Mouse (Mus musculus) heart, adult 2 months (tissue): ENCODE measurements around the gene Iqcb1. TPM values are rescaled to one million over a fixed set of nuclear protein-coding genes. Genes with fewer than 3 reads are reported as not detected.
A peak's percentile ranks its signal among the peaks of the same experiment; 100 is the strongest.

Source experiments
- DNase-seq, 2 experiments: peaks; one replicate each; pipeline ENCODE4 v3.0.0; 2021
- H3K27ac ChIP-seq: fragments of 200-600 bp; 2 replicates; pipeline ENCODE4 v1.8.1; 2022
- H3K27me3 ChIP-seq: fragments of 200-500 bp; 2 replicates; pipeline ENCODE4 v1.6.1; 2012; ENCODE audit warnings: mild to moderate bottlenecking, low read length, inconsistent platforms, mixed read lengths; ENCODE audit not compliant: control insufficient read depth, insufficient read depth
- H3K36me3 ChIP-seq: fragments of 200-500 bp; 2 replicates; pipeline ENCODE4 v1.6.1; 2012; ENCODE audit warnings: low read length, inconsistent platforms; ENCODE audit not compliant: control insufficient read depth, insufficient read depth
- H3K4me1 ChIP-seq: fragments of 200-500 bp; 2 replicates; pipeline ENCODE4 v1.6.1; 2011; ENCODE audit warnings: low read length; ENCODE audit not compliant: control insufficient read depth, insufficient read depth
- H3K4me3 ChIP-seq: fragments of 200-600 bp; 2 replicates; pipeline ENCODE4 v1.8.1; 2022
- H3K79me2 ChIP-seq: fragments of 200-500 bp; replicated peaks from 2 replicates; pipeline ENCODE4 v1.6.1; 2012; ENCODE audit warnings: mild to moderate bottlenecking, inconsistent platforms, low read length, moderate library complexity, mixed read lengths; ENCODE audit not compliant: control insufficient read depth, insufficient read depth
- H3K9ac ChIP-seq: fragments of 200-500 bp; 2 replicates; pipeline ENCODE4 v1.6.1; 2012; ENCODE audit warnings: low read depth, mild to moderate bottlenecking, control low read depth, inconsistent platforms, low read length, mixed read lengths
- CTCF ChIP-seq: fragments of 200-600 bp; IDR thresholded peaks from 2 replicates; pipeline ENCODE4 v1.8.1; 2022; ENCODE audit warnings: antibody characterized with exemption, mild to moderate bottlenecking, moderate library complexity
- EP300 ChIP-seq: fragments of 200-500 bp; IDR thresholded peaks from 2 replicates; pipeline ENCODE4 v1.6.1; 2011; ENCODE audit warnings: low read depth, low read length, control low read depth; ENCODE audit not compliant: insufficient read depth
- POLR2A ChIP-seq: fragments of 200-500 bp; IDR thresholded peaks from 2 replicates; pipeline ENCODE4 v1.6.1; 2011; ENCODE audit warnings: mild to moderate bottlenecking, low read depth, low read length, control low read depth; ENCODE audit not compliant: insufficient read depth
- WGBS: fragments of 180-500 bp; shearing (Covaris S2); methylation state at CpG from one replicate; pipeline ENCODE4 v1.1.7; 2018; 5-methylcytosine and 5-hydroxymethylcytosine counted together
- intact Hi-C: fragments of 180-260 bp; cut with DNase I; formaldehyde crosslinking; loops from one replicate; pipeline ENCODE4 v1.15.1; 2025
- polyA plus RNA-seq: library from polyadenylated mRNA; depleted of rRNA; stranded (reverse); fragments of >200 nt; gene quantifications from 2 replicates; pipeline ENCODE4 v1.2.3, GENCODE M21; 2012
- total RNA-seq, 2 experiments: library from RNA; stranded (reverse); gene quantifications; 2 replicates each; pipeline ENCODE4 v1.2.3; 2021

Gene Iqcb1
- total and polyA plus RNA-seq, 3 experiments: 3.8 to 14.1 (median 12.1) TPM

- no peak overlapping the region for H3K4me3 ChIP-seq
- H3K27ac ChIP-seq: no peak overlapping the region
- no peaks in the 10 kb centered on the region for H3K27me3 ChIP-seq
- WGBS: 71% methylated on average over 5 of the region's 5 CpGs
- no peaks in the 10 kb centered on the region; the same call in none of the 2 replicates for H3K36me3 ChIP-seq
- TF ChIP-seq CTCF (no peak), POLR2A (no peak), EP300 (no peak)
- peaks cover 4% of the 10 kb centered on the region for H3K4me1 ChIP-seq
- no peak for DNase-seq
- H3K79me2 ChIP-seq: no peaks in the 10 kb centered on the region; the same call in 1 of the 2 replicates
- intact Hi-C loops: no loop called here
- no peak overlapping the region for H3K9ac ChIP-seq
These were observed 54.7 kb downstream of the Iqcb1 start for GRCm38 (mm10) chr16:36882737-36883343.

DNA sequence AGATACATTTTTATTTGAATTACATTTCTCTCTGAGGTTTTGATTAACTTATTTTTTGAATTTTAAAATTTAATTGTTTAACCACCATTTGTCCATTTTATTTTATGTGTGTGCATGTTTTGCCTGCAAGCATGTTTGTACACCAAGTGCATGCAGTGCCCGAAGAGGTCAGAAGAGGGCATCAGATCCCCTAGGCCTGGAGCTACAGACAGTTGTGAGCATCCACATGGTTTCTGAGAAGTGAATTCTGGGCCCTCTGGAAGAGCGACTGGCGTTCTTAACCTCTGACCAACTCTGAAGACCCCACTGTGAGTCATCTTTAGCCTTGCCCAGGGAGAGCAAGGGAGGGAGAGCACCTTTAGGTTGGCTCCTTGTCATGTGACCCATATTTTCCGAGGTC, 56.7 kb downstream of the Iqcb1 start:
- TF ChIP-seq EP300: no peak
- peak; percentile 59 for TF ChIP-seq CTCF
- Histone ChIP-seq H3K79me2 (no peaks in the 10 kb centered on the region; the same call in 1 of the 2 replicates), H3K27me3 (no peaks in the 10 kb centered on the region), H3K9ac (no peak overlapping the region), H3K4me3 (no peak overlapping the region), H3K27ac (no peak overlapping the region), H3K4me1 (no peaks in the 10 kb centered on the region), H3K36me3 (no peaks in the 10 kb centered on the region; the same call in none of the 2 replicates)
- 87% methylated on average over 4 of the region's 4 CpGs for WGBS
- DNase-seq: peak in 1 of 2 experiments; percentile 8
- intact Hi-C loops: no loop called here

- H3K27me3 ChIP-seq: no peaks in the 10 kb centered on the region
- no peaks in the 10 kb centered on the region for H3K4me1 ChIP-seq
- no peak for DNase-seq
- no peak overlapping the region for H3K4me3 ChIP-seq
- no peaks in the 10 kb centered on the region; the same call in none of the 2 replicates for H3K36me3 ChIP-seq
- H3K79me2 ChIP-seq: no peaks in the 10 kb centered on the region; the same call in 1 of the 2 replicates
- 96% methylated on average over 11 of the region's 11 CpGs for WGBS
- intact Hi-C loops: no loop called here
- TF ChIP-seq CTCF (no peak), POLR2A (no peak), EP300 (no peak)
- no peak overlapping the region for H3K9ac ChIP-seq
- H3K27ac ChIP-seq: no peak overlapping the region
These were observed 57.7 kb downstream of the Iqcb1 start for GRCm38 (mm10) chr16:36885912-36886311.

GRCm38 (mm10) chr16:36887546-36887945, 59.4 kb downstream of the Iqcb1 start:
- no peak overlapping the region for H3K4me3 ChIP-seq
- H3K27ac ChIP-seq: no peak overlapping the region
- H3K9ac ChIP-seq: no peak overlapping the region
- H3K4me1 ChIP-seq: no peaks in the 10 kb centered on the region
- intact Hi-C loops: no loop called here
- H3K36me3 ChIP-seq: no peaks in the 10 kb centered on the region; the same call in none of the 2 replicates
- H3K79me2 ChIP-seq: no peaks in the 10 kb centered on the region; the same call in 1 of the 2 replicates
- no peak for DNase-seq
- TF ChIP-seq CTCF: no peak
- no peak for TF ChIP-seq EP300
- TF ChIP-seq POLR2A: no peak
- H3K27me3 ChIP-seq: no peaks in the 10 kb centered on the region
- 72% methylated on average over 5 of the region's 5 CpGs for WGBS

DNA sequence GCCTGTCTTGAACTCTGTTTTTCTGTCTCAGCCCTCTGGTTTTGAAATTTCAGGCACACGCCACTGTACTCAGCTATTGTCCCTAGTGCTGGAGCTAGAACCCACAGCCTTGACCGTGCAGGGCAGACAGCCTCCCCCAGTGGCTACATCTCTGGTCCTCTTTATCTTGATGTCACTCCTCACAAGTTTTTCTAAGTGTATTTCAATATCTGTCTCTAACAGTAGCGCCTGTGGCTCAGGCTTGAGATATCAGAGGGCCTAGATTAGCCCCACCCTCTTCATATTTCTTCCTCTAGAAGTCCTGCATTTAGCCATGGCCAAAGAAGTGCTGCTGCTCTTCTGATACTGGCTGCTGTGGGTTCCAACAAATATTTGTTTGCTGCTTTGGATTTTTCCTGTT, 62.4 kb downstream of the Iqcb1 start:
- intact Hi-C loops: no loop called here
- no peaks in the 10 kb centered on the region for H3K4me1 ChIP-seq
- no peak for TF ChIP-seq CTCF
- TF ChIP-seq EP300: no peak
- no peak for TF ChIP-seq POLR2A
- no peak for DNase-seq
- H3K27ac ChIP-seq: no peak overlapping the region
- H3K4me3 ChIP-seq: no peak overlapping the region
- no peaks in the 10 kb centered on the region for H3K27me3 ChIP-seq
- no peak overlapping the region for H3K9ac ChIP-seq
- WGBS: 89% methylated on average over 3 of the region's 3 CpGs
- H3K36me3 ChIP-seq: no peaks in the 10 kb centered on the region; the same call in none of the 2 replicates
- H3K79me2 ChIP-seq: no peaks in the 10 kb centered on the region

- WGBS: 97% methylated on average over 4 of the region's 4 CpGs
- Histone ChIP-seq H3K79me2 (no peaks in the 10 kb centered on the region), H3K4me1 (no peaks in the 10 kb centered on the region), H3K27me3 (no peaks in the 10 kb centered on the region), H3K27ac (no peak overlapping the region), H3K4me3 (no peak overlapping the region), H3K9ac (no peak overlapping the region), H3K36me3 (no peaks in the 10 kb centered on the region; the same call in none of the 2 replicates)
- TF ChIP-seq EP300 (no peak), POLR2A (no peak), CTCF (no peak)
- DNase-seq: no peak
- intact Hi-C loops: no loop called here
These were observed 63.2 kb downstream of the Iqcb1 start for GRCm38 (mm10) chr16:36891415-36891814.
